Mouse (Mus musculus): ENCODE measurements at regions not wholly inside any gene's neighbourhood (a gene's known extent, or its start where the extent isn't known, plus 50 kb on each side); places are given as distances from the start of the nearest gene placed in this dataset.
A peak's percentile ranks its signal among the peaks of the same experiment; 100 is the strongest.

GRCm38 (mm10) chr14:100366234-100366864, 81.9 kb upstream of the Klf12 start:
- intact Hi-C loops (cut with DNase I), result no loop called here

GRCm38 (mm10) chr14:100362786-100363185, 78.3 kb upstream of the Klf12 start:
- intact Hi-C loops (cut with DNase I), result no loop called here
- no peak for DNase-seq (ENCODE audit: low spot score in 2 of 2)

More at GRCm38 (mm10) chr14:100366234-100366864, 81.9 kb upstream of the Klf12 start:
- no peak for DNase-seq (ENCODE audit: low spot score in 2 of 2)

- intact Hi-C loops (cut with DNase I), result no loop called here
Observed at GRCm38 (mm10) chr14:100361346-100362029, 77.0 kb upstream of the Klf12 start.

GRCm38 (mm10) chr14:100359881-100360280, 75.4 kb upstream of the Klf12 start:
- DNase-seq (ENCODE audit: low spot score in 2 of 2), result peak; percentile 9 to 68
- intact Hi-C loops (cut with DNase I), result loop anchor here (5.0 kb wide), 1 partner anchor 73 kb away; no protein-coding TSS in a partner anchor

More at GRCm38 (mm10) chr14:100361346-100362029, 77.0 kb upstream of the Klf12 start:
- DNase-seq (ENCODE audit: low spot score in 2 of 2), result no peak

GRCm38 (mm10) chr14:100357131-100357530, 72.7 kb upstream of the Klf12 start:
- no peak for DNase-seq (ENCODE audit: low spot score in 2 of 2)
- intact Hi-C loops (cut with DNase I), result loop anchor here (5.0 kb wide), 1 partner anchor 70 kb away; no protein-coding TSS in a partner anchor

- intact Hi-C loops (cut with DNase I), result no loop called here
- DNase-seq (ENCODE audit: low spot score in 2 of 2), result no peak
Observed at GRCm38 (mm10) chr14:100353508-100353907, 69.0 kb upstream of the Klf12 start.

GRCm38 (mm10) chr14:100352961-100353452, 68.5 kb upstream of the Klf12 start:
- no peak for DNase-seq (ENCODE audit: low spot score in 2 of 2)
- intact Hi-C loops (cut with DNase I), result no loop called here

- intact Hi-C loops (cut with DNase I), result no loop called here
- no peak for DNase-seq (ENCODE audit: low spot score in 2 of 2)
Observed at GRCm38 (mm10) chr14:100351004-100351403, 66.5 kb upstream of the Klf12 start.

- intact Hi-C loops (cut with DNase I), result no loop called here
- no peak for DNase-seq (ENCODE audit: low spot score in 2 of 2)
Observed at GRCm38 (mm10) chr14:100350021-100350790, 65.7 kb upstream of the Klf12 start.

- no peak for DNase-seq (ENCODE audit: low spot score in 2 of 2)
- intact Hi-C loops (cut with DNase I), result no loop called here
Observed at GRCm38 (mm10) chr14:100348336-100349164, 64.1 kb upstream of the Klf12 start.

- DNase-seq (ENCODE audit: low spot score in 2 of 2), result no peak
Observed at GRCm38 (mm10) chr14:100336926-100337325, 52.4 kb upstream of the Klf12 start.

More at GRCm38 (mm10) chr14:100336926-100337325, 52.4 kb upstream of the Klf12 start:
- intact Hi-C loops (cut with DNase I), result no loop called here

Small RNA genes in the stretch of these regions (microRNA-seq; reads per million reads assigned to microRNA genes)
- 0 reads per million in 2 experiments for gene Gm22401
